Mouse (Mus musculus): ENCODE measurements around the gene Gm9903. TPM values are rescaled to one million over a fixed set of nuclear protein-coding genes. Genes with fewer than 3 reads are reported as not detected.

Gm9903 gene
- polyA plus RNA-seq, 1 experiment: not detected

GRCm38 (mm10) chr5:33656739-33657138 lies 27.0 kb downstream of the Gm9903 start:
- Histone ChIP-seq H3K4me1 (ENCODE audit: control insufficient read depth, insufficient read depth, low read length) (peaks cover 14% of the 10 kb centered on the region), H3K4me3 (ENCODE audit: insufficient read depth, low read length) (peak overlapping the region; percentile 97), H3K27ac (ENCODE audit: insufficient read depth, low read depth, low read length) (peak overlapping the region; percentile 68; the same call in 1 of the 2 replicates)
- no peak for TF ChIP-seq CTCF (IDR thresholded peaks at IDR 0.05; ENCODE audit: low read depth, low read length)
- no peak for TF ChIP-seq POLR2A (IDR thresholded peaks at IDR 0.05; ENCODE audit: borderline replicate concordance, low read depth, low read length)

GRCm38 (mm10) chr5:33657251-33657786 lies 27.6 kb downstream of the Gm9903 start:
- TF ChIP-seq POLR2A (IDR thresholded peaks at IDR 0.05; ENCODE audit: borderline replicate concordance, low read depth, low read length): no peak
- TF ChIP-seq CTCF (IDR thresholded peaks at IDR 0.05; ENCODE audit: low read depth, low read length): no peak
- Histone ChIP-seq H3K27ac (ENCODE audit: insufficient read depth, low read depth, low read length) (peak overlapping the region; percentile 68), H3K4me1 (ENCODE audit: control insufficient read depth, insufficient read depth, low read length) (peaks cover 14% of the 10 kb centered on the region), H3K4me3 (ENCODE audit: insufficient read depth, low read length) (peak overlapping the region; percentile 97)

GRCm38 (mm10) chr5:33657787-33658663 lies 28.3 kb downstream of the Gm9903 start, which contains the start of the genes Tacc3 and Tmem129:
Gene Tacc3, plus strand, starts transcription at chr5:33658128.
Gene Tmem129, minus strand, starts transcription at chr5:33658416.
- peaks cover 10% of the 10 kb centered on the region for H3K4me1 ChIP-seq (ENCODE audit: control insufficient read depth, insufficient read depth, low read length)

GRCm38 (mm10) chr5:33658664-33659050 lies 28.9 kb downstream of the Gm9903 start:
- H3K27ac ChIP-seq (ENCODE audit: insufficient read depth, low read depth, low read length): peak overlapping the region; percentile 43; the same call in 1 of the 2 replicates
- TF ChIP-seq POLR2A (IDR thresholded peaks at IDR 0.05; ENCODE audit: borderline replicate concordance, low read depth, low read length) (no peak), CTCF (IDR thresholded peaks at IDR 0.05; ENCODE audit: low read depth, low read length) (no peak)
- H3K4me3 ChIP-seq (ENCODE audit: insufficient read depth, low read length): peak overlapping the region; percentile 73
- H3K4me1 ChIP-seq (ENCODE audit: control insufficient read depth, insufficient read depth, low read length): peaks cover 10% of the 10 kb centered on the region

More at GRCm38 (mm10) chr5:33657787-33658663, 28.3 kb downstream of the Gm9903 start, which contains the start of the genes Tacc3 and Tmem129:
- H3K27ac ChIP-seq (ENCODE audit: insufficient read depth, low read depth, low read length): peak within 1 kb of the TSS; percentile 92
- H3K4me3 ChIP-seq (ENCODE audit: insufficient read depth, low read length): peak within 1 kb of the TSS; percentile 97
- TF ChIP-seq CTCF (IDR thresholded peaks at IDR 0.05; ENCODE audit: low read depth, low read length) (no peak), POLR2A (IDR thresholded peaks at IDR 0.05; ENCODE audit: borderline replicate concordance, low read depth, low read length) (no peak)

- H3K27ac ChIP-seq (ENCODE audit: insufficient read depth, low read depth, low read length): no peak overlapping the region
Measured at GRCm38 (mm10) chr5:33668223-33668622, 38.5 kb downstream of the Gm9903 start.

GRCm38 (mm10) chr5:33671659-33672058 lies 41.9 kb downstream of the Gm9903 start:
- Histone ChIP-seq H3K4me1 (ENCODE audit: control insufficient read depth, insufficient read depth, low read length) (no peaks in the 10 kb centered on the region), H3K4me3 (ENCODE audit: insufficient read depth, low read length) (no peak overlapping the region), H3K27ac (ENCODE audit: insufficient read depth, low read depth, low read length) (no peak overlapping the region)
- no peak for TF ChIP-seq CTCF (IDR thresholded peaks at IDR 0.05; ENCODE audit: low read depth, low read length)

More at GRCm38 (mm10) chr5:33668223-33668622, 38.5 kb downstream of the Gm9903 start:
- TF ChIP-seq CTCF (IDR thresholded peaks at IDR 0.05; ENCODE audit: low read depth, low read length) (no peak), POLR2A (IDR thresholded peaks at IDR 0.05; ENCODE audit: borderline replicate concordance, low read depth, low read length) (no peak)
- H3K4me3 ChIP-seq (ENCODE audit: insufficient read depth, low read length): no peak overlapping the region
- no peaks in the 10 kb centered on the region for H3K4me1 ChIP-seq (ENCODE audit: control insufficient read depth, insufficient read depth, low read length)

GRCm38 (mm10) chr5:33674439-33674838 lies 44.7 kb downstream of the Gm9903 start:
- H3K4me1 ChIP-seq (ENCODE audit: control insufficient read depth, insufficient read depth, low read length): no peaks in the 10 kb centered on the region

GRCm38 (mm10) chr5:33675964-33676363 lies 46.2 kb downstream of the Gm9903 start:
- Histone ChIP-seq H3K27ac (ENCODE audit: insufficient read depth, low read depth, low read length) (no peak overlapping the region), H3K4me3 (ENCODE audit: insufficient read depth, low read length) (no peak overlapping the region), H3K4me1 (ENCODE audit: control insufficient read depth, insufficient read depth, low read length) (no peaks in the 10 kb centered on the region)
- TF ChIP-seq CTCF (IDR thresholded peaks at IDR 0.05; ENCODE audit: low read depth, low read length) (peak; percentile 69), POLR2A (IDR thresholded peaks at IDR 0.05; ENCODE audit: borderline replicate concordance, low read depth, low read length) (no peak)

More at GRCm38 (mm10) chr5:33674439-33674838, 44.7 kb downstream of the Gm9903 start:
- Histone ChIP-seq H3K4me3 (ENCODE audit: insufficient read depth, low read length) (no peak overlapping the region), H3K27ac (ENCODE audit: insufficient read depth, low read depth, low read length) (no peak overlapping the region)
- TF ChIP-seq CTCF (IDR thresholded peaks at IDR 0.05; ENCODE audit: low read depth, low read length) (no peak), POLR2A (IDR thresholded peaks at IDR 0.05; ENCODE audit: borderline replicate concordance, low read depth, low read length) (no peak)

GRCm38 (mm10) chr5:33678244-33678643 lies 48.5 kb downstream of the Gm9903 start:
- H3K4me3 ChIP-seq (ENCODE audit: insufficient read depth, low read length): no peak overlapping the region
- H3K4me1 ChIP-seq (ENCODE audit: control insufficient read depth, insufficient read depth, low read length): no peaks in the 10 kb centered on the region
- TF ChIP-seq POLR2A (IDR thresholded peaks at IDR 0.05; ENCODE audit: borderline replicate concordance, low read depth, low read length): no peak
- TF ChIP-seq CTCF (IDR thresholded peaks at IDR 0.05; ENCODE audit: low read depth, low read length): no peak
- no peak overlapping the region for H3K27ac ChIP-seq (ENCODE audit: insufficient read depth, low read depth, low read length)

GRCm38 (mm10) chr5:33681044-33681443 lies 51.3 kb downstream of the Gm9903 start:
- Histone ChIP-seq H3K4me1 (ENCODE audit: control insufficient read depth, insufficient read depth, low read length) (no peaks in the 10 kb centered on the region), H3K4me3 (ENCODE audit: insufficient read depth, low read length) (no peak overlapping the region), H3K27ac (ENCODE audit: insufficient read depth, low read depth, low read length) (no peak overlapping the region)
- TF ChIP-seq POLR2A (IDR thresholded peaks at IDR 0.05; ENCODE audit: borderline replicate concordance, low read depth, low read length) (no peak), CTCF (IDR thresholded peaks at IDR 0.05; ENCODE audit: low read depth, low read length) (no peak)

Other genes starting within 250 kb of the Gm9903 start
- not detected in 2 replicates for gene Nkx1-1, start 195.9 kb upstream of the Gm9903 start, polyA plus RNA-seq (2012; ENCODE audit: insufficient read depth, insufficient read length, missing spikeins)
- gene Fam53a, start 290 bp upstream of the Gm9903 start, polyA plus RNA-seq (2012; ENCODE audit: insufficient read depth, insufficient read length, missing spikeins): 16.0 and 17.8 TPM in 2 replicates
- gene Slbp, start 22.6 kb downstream of the Gm9903 start, polyA plus RNA-seq (2012; ENCODE audit: insufficient read depth, insufficient read length, missing spikeins): 77.1 and 84.1 TPM in 2 replicates
- 58.6 and 69.4 TPM in 2 replicates for gene Tacc3, start 28.2 kb downstream of the Gm9903 start, polyA plus RNA-seq (2012; ENCODE audit: insufficient read depth, insufficient read length, missing spikeins)
- 11.4 and 14.4 TPM in 2 replicates for gene Tmem129, start 28.5 kb downstream of the Gm9903 start, polyA plus RNA-seq (2012; ENCODE audit: insufficient read depth, insufficient read length, missing spikeins)
- gene Fgfr3, start 91.7 kb downstream of the Gm9903 start, polyA plus RNA-seq (2012; ENCODE audit: insufficient read depth, insufficient read length, missing spikeins): not detected in 2 replicates
- gene Letm1, start 152.9 kb downstream of the Gm9903 start, polyA plus RNA-seq (2012; ENCODE audit: insufficient read depth, insufficient read length, missing spikeins): 23.4 and 26.9 TPM in 2 replicates
- gene Nsd2, start 190.8 kb downstream of the Gm9903 start, polyA plus RNA-seq (2012; ENCODE audit: insufficient read depth, insufficient read length, missing spikeins): 34.5 and 41.1 TPM in 2 replicates

Data from bone marrow macrophage, adult 2 months (primary cell).